Comparison of ENCODE assay signal across 8 mouse cellular contexts in genomic region chr12:80034963-80035411, GRCm38 (mm10).
A peak's percentile ranks its signal among the peaks of the same experiment; 100 is the strongest.
DNase-seq lines count a peak whose midpoint lies in the region; ATAC-seq lines count a peak whose summit lies in the region.

No protein-coding gene starts in this region.

- WGBS in heart, embryonic 16.5 days = 55% methylated on average over 4 of the region's 4 CpGs
- 44% methylated on average over 4 of the region's 4 CpGs for WGBS in embryonic facial prominence, embryonic 13.5 days
- 53% methylated on average over 4 of the region's 4 CpGs for WGBS in liver, embryonic 11.5 days

- peaks cover 22% of the 10 kb centered on the region for H3K4me1 ChIP-seq in heart, embryonic 16.5 days (ENCODE audit: control insufficient read depth, insufficient read depth, low read length)
- peaks cover 39% of the 10 kb centered on the region for H3K4me1 ChIP-seq in embryonic facial prominence, embryonic 13.5 days
- peaks cover 32% of the 10 kb centered on the region for H3K4me1 ChIP-seq in liver, embryonic 11.5 days (replicated peaks; ENCODE audit: control insufficient read depth, insufficient read depth, low read length)

- no peak for ATAC-seq in heart, embryonic 16.5 days (replicated peaks; ENCODE audit: extremely low read depth, insufficient read depth, low FRiP score)
- no peak for ATAC-seq in embryonic facial prominence, embryonic 13.5 days (ENCODE audit: insufficient number of reproducible peaks, insufficient read depth, low FRiP score, low TSS enrichment, low read depth)
- peak; percentile 72 for ATAC-seq in liver, embryonic 11.5 days (replicated peaks; ENCODE audit: low FRiP score)

- no peaks in the 10 kb centered on the region for H3K27me3 ChIP-seq in heart, embryonic 16.5 days (ENCODE audit: control insufficient read depth, insufficient read depth, low read length)
- no peaks in the 10 kb centered on the region for H3K27me3 ChIP-seq in embryonic facial prominence, embryonic 13.5 days
- H3K27me3 ChIP-seq in liver, embryonic 11.5 days (replicated peaks; ENCODE audit: control insufficient read depth, insufficient read depth, low read length) = no peaks in the 10 kb centered on the region; the same call in 1 of the 2 replicates

- no peaks in the 10 kb centered on the region for H3K9me3 ChIP-seq in heart, embryonic 16.5 days (replicated peaks; ENCODE audit: control insufficient read depth, low read length)
- H3K9me3 ChIP-seq in embryonic facial prominence, embryonic 13.5 days = no peaks in the 10 kb centered on the region
- H3K9me3 ChIP-seq in liver, embryonic 11.5 days (ENCODE audit: control insufficient read depth, low read length) = no peaks in the 10 kb centered on the region

- intact Hi-C loops in heart, postnatal 14 days (cut with DNase I) = no loop called here

- H3K36me3 ChIP-seq in heart, embryonic 16.5 days (ENCODE audit: control insufficient read depth, insufficient read depth) = no peaks in the 10 kb centered on the region
- H3K36me3 ChIP-seq in embryonic facial prominence, embryonic 13.5 days = no peaks in the 10 kb centered on the region
- no peaks in the 10 kb centered on the region for H3K36me3 ChIP-seq in liver, embryonic 11.5 days (ENCODE audit: control insufficient read depth, insufficient read depth, low read length)

- H3K4me2 ChIP-seq in heart, embryonic 16.5 days (ENCODE audit: low read depth, low read length) = no peak overlapping the region
- no peak overlapping the region for H3K4me2 ChIP-seq in embryonic facial prominence, embryonic 13.5 days
- peak overlapping the region; percentile 39; the same call in 1 of the 2 replicates for H3K4me2 ChIP-seq in liver, embryonic 11.5 days

- H3K9ac ChIP-seq in heart, embryonic 16.5 days (ENCODE audit: low read length) = peak overlapping the region; percentile 36; the same call in 1 of the 2 replicates
- H3K9ac ChIP-seq in embryonic facial prominence, embryonic 13.5 days = no peak overlapping the region
- 0 out of 2 replicates have a peak overlapping the region, but pooled peaks have one; percentile 31 for H3K9ac ChIP-seq in liver, embryonic 11.5 days (ENCODE audit: low read depth, low read length)

- no peak for DNase-seq in heart, postnatal 14 days
- DNase-seq in ES-CJ7 (ENCODE audit: low read depth, low spot score) = peak; percentile 64
- no peak for DNase-seq in liver, embryonic 11.5 days (ENCODE audit: low spot score)
- no peak for DNase-seq in MN1 (ENCODE audit: low spot score)
- DNase-seq in layer of hippocampus, postnatal 36 days = no peak
- DNase-seq in ovary, postnatal 10 days (ENCODE audit: low spot score) = no peak

- no peak overlapping the region for H3K4me3 ChIP-seq in heart, embryonic 16.5 days (ENCODE audit: low read length)
- no peak overlapping the region for H3K4me3 ChIP-seq in embryonic facial prominence, embryonic 13.5 days
- H3K4me3 ChIP-seq in liver, embryonic 11.5 days (ENCODE audit: low read depth, low read length) = no peak overlapping the region

- peak overlapping the region; percentile 77 for H3K27ac ChIP-seq in heart, embryonic 16.5 days (ENCODE audit: low read length)
- H3K27ac ChIP-seq in embryonic facial prominence, embryonic 13.5 days = peak overlapping the region; percentile 44
- peak overlapping the region; percentile 70; the same call in 1 of the 2 replicates for H3K27ac ChIP-seq in liver, embryonic 11.5 days (ENCODE audit: low read depth, low read length)
